Mouse (Mus musculus): ENCODE results near the gene Pdgfb.

DNA sequence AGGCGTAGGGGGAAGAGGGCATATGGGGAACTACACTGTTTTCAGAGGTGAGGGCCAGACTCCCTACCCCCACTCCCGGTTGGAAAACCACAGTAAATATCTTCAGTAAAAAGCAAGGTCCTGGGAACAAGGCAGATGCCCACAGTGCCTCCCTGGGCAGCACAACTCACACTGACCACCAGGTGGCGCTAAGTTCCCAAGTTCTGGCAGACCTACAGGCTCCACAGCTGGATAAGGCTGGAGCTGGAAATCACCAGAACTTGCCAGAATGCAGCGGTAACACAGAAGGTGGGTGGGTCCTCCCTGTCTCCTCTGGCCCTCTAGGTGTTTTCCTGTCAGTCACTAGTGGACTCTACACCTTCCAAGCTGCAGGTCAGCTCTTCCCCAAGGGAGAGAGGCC lies 68.8 kb downstream of the Pdgfb start:
- TF ChIP-seq CTCF (IDR thresholded peaks at IDR 0.05; ENCODE audit: low read depth) (peak; percentile 97), EP300 (optimal IDR thresholded peaks at IDR 0.05) (no peak)
